Mouse (Mus musculus) MEL-GATA-1-ER (cell line): ENCODE measurements around the gene Efcab10.
A peak's percentile ranks its signal among the peaks of the same experiment; 100 is the strongest.

Source experiments
- DNase-seq: peaks from one replicate; pipeline ENCODE4 v3.0.0-alpha.2; 2012; ENCODE audit warnings: low read depth; ENCODE audit errors: extremely low read depth

The Efcab10 gene

DNA sequence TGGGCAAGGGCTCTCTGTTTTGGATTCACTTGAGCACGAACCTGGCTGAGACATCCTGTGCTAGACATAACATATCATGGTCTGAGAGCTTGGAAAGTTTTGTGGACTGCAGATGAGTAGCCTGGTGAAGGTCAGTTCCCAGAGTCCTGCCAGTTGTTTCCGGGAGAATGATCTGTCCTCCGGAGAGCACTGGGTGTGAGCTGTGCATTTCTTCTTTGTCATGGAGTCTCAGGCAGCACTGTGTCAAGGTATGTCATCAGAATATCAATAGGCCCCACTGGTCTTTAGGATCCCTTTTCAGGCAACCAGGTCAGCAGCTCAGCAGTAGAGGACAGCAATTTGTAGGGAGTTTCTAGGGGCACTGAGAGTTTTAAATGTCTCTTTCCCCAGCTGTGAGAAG is 32.6 kb downstream of the Efcab10 start:
- DNase-seq: no peak

DNA sequence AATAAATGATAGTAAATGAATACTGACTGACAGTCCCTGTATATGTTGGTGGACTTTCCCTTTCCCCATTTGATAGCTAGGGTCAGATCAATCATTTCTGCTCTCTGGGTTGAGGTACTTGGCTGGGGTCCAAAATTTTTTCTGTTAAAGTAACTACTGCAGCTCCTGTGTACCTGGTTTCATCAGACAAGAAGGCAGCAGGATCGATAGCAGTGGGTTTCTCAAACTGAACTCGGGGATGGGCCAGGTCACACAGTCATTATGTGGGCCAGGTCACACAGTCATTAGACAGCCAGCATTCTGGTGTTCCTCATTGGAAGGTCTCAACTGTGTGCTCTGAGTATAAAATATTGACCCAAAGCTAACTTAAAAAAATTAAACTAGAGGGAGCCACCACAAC is 33.1 kb downstream of the Efcab10 start:
- DNase-seq: no peak

DNA sequence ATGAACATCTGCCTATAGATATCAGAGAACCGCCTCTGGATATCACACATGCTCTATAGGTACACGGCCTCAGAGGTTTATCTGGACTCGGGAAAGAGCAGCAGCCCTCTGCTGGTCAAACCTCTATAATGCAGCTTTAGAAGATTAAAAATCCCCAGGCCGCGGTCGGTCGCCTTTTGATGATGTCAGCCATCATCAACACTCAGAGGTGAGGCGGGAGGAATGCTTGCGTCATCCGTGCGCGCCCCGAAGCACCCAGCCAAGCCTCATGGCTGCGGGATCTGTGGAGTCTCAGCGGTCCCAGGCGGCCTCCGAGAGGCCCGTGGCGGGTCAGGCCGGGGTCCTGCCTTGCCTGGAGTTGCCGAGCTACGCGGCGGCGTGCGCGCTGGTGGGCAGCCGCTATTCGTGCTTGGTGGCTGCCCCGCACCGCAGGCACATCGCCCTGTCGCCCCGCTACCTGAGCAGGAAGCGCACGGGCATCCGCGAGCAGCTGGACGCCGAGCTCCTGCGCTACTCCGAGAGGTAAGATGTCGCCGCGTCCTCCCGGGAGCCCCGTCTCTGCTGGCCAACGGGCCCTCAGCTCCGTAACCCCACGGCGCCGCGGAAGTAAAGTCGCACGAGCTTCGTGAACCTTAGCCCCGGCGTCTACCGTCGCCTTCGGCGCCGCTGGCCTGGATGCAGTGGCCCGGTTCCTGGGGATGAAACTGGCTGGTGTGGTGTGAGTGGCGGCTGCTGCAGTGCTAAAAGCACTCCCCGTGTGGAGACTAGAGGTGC is 34.9 kb downstream of the Efcab10 start, which contains the start of gene Twistnb:
Twistnb (plus strand) TSS at position 249 of the 774 bp plus-strand sequence.
- DNase-seq: peak; percentile 91

DNA sequence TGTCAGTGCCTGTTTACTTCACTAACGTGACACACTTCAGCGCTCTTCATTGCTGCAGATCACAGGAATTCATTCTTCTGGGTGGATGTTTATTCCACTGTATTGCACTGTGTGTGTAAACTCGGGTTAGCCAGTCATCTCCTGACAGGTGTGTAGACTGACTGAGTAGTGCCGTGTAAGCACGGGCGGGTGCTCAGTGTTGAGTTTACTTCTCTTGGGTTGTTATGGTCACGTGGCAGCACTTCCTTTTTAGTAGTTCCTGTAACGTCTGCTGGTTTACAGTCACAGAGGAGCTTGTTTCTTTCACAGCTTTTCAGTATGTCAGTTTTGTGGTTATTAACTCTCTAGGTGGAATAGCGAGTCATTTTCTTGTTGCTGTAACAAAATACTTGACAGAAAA is 39.2 kb downstream of the Efcab10 start:
- peak; percentile 39 for DNase-seq

DNA sequence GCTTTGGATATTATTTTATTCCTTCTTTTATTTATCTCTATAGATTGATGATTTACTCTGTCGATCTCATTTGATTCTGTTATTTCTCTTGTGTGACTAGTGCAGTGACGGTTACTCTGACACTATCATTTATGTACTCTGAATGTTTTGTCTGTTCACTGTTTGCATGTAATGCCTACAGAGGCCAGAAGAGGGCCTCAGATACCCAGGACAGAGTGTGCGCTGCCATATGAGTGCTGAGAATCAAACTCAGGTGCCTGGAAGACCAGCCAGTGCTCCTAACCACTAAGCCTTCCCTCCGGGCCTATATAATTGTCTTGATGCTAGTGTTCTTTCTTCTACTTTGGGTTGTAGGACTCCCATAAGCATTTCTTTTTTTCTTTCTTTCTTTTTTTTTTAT is 40.1 kb downstream of the Efcab10 start:
- no peak for DNase-seq
